Mouse (Mus musculus) cerebellum, adult 2 months (tissue): ENCODE measurements around the gene 1700001L19Rik.

Source experiments
- CTCF ChIP-seq: fragments of 200-500 bp; IDR thresholded peaks from 2 replicates; pipeline ENCODE4 v1.5.1; 2011; ENCODE audit warnings: low read depth, mild to moderate bottlenecking, control low read depth, low read length, moderate library complexity, borderline replicate concordance; ENCODE audit not compliant: insufficient read depth
- POLR2A ChIP-seq: fragments of 200-500 bp; IDR thresholded peaks from 2 replicates; pipeline ENCODE4 v1.6.1; 2011; ENCODE audit warnings: low read length, control low read depth, borderline replicate concordance; ENCODE audit not compliant: insufficient read depth

- TF ChIP-seq POLR2A (no peak), CTCF (no peak)
These were observed 45.6 kb downstream of the 1700001L19Rik start for GRCm38 (mm10) chr13:68642786-68643185.
